Mouse (Mus musculus): ENCODE measurements at regions not wholly inside any gene's neighbourhood (a gene's known extent, or its start where the extent isn't known, plus 50 kb on each side); places are given as distances from the start of the nearest gene placed in this dataset.

DNA sequence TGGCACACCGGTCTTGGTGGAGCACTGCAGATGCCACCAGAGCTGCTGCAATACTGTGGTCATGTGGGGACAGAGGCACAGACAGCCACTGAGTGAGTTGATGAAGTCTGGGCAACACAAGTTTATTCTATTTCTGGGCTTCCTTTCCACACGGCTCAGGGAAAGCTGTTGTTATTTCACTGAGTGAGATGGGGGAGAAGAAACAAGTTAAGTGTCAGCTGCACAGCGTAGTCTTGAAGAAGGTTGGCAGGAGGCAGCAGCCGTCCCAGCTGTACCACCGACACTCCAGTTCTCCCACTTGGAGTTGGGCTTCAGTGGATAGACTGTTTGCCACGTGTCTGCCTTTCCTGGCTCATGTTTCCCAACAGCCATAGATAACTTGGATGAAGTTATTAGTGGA lies 216.8 kb upstream of the Camk1g start:
- no peak for TF ChIP-seq POLR2A (IDR thresholded peaks at IDR 0.05; ENCODE audit: borderline replicate concordance, extremely low read depth, insufficient read depth, insufficient read length, poor library complexity, severe bottlenecking)
- TF ChIP-seq CTCF (IDR thresholded peaks at IDR 0.05; ENCODE audit: borderline replicate concordance, extremely low read depth, insufficient read depth, insufficient read length) = no peak
